Mouse (Mus musculus): ENCODE measurements around the gene Gnai1.

DNA sequence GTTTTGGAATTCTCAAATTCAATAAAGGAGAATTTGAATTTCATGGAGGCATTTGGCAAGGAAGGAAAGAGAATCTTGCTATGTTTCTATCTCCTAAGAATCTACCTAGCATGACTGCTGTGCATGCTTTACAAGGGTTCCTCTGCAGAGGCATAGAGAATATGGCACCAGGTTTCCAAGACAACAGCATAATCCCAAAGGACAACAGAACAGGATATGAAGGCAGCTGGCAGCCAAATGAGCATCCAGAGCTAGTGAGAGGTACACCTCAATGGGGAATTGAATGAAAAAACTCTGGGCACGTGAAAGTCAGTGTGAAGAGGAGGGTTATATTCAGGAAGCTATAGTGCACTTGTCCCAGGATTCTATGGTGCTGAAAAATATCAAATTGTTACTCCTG, 130.8 kb downstream of the Gnai1 start:
- no peak for TF ChIP-seq GATA1 (IDR thresholded peaks at IDR 0.05; ENCODE audit: borderline replicate concordance, low read length)
- TF ChIP-seq FLI1 (IDR thresholded peaks at IDR 0.05; ENCODE audit: low read length): no peak
